Mouse (Mus musculus) frontal cortex, postnatal 14 days (tissue): ENCODE measurements around the gene Nhsl1.
"Not testable (repeated sequence)": the region's sequence is repeated elsewhere in the genome, so short reads cannot be mapped to it uniquely, and the experiment has no call there.

Experiments used
- DNase-seq, 2 experiments: peaks; one replicate each; pipeline ENCODE4 v3.0.0; 2022; ENCODE audit warnings: low spot score in 2 of 2

The Nhsl1 gene

DNA sequence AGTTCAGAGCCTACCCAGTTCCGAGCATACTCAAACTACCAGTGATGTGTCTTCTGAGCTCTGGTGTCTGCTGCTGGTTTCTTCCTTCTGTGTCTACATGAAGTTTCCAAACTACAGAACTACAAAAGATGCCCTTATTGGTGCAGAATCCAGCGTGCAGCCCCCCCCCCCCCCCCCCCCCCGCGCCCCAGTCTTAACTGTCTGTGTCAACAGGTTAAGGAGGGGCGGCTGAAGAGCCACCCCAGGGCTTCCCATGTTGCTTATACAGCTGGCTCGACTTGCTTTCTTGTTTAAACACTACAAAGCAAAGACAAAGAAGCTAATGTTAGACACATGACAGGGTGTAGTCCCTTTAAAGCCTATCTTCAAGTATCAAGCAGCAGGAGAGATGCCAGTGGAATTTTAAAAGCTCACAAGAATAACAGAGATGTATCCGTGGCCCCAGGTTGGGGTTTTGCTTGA lies 127.6 kb downstream of the Nhsl1 start:
- no peak for DNase-seq

DNA sequence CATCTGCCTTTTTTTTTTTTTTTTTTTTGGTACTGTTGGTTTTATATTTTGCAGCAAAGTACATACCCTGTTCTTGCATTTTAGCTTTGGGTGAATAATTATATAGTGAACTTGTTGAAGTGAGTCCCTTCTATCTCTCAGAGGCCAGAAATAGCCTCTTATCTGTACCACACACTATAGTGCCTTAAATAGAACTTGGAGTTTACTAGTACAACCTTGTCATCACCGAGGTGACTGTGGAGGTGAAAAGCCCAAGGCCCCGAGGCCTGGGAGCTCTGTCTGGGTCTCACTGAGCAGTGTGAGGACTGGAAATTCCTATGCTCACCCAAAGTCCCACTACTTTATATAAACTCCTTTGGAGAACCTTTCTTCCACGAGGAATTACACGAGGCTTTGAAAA lies 128.5 kb downstream of the Nhsl1 start:
- no peak for DNase-seq

GRCm38 (mm10) chr10:18448896-18449295 lies 130.1 kb downstream of the Nhsl1 start:
- not testable (repeated sequence) for DNase-seq

GRCm38 (mm10) chr10:18453380-18453779 lies 134.6 kb downstream of the Nhsl1 start:
- peak; percentile 74 to 77 for DNase-seq

DNA sequence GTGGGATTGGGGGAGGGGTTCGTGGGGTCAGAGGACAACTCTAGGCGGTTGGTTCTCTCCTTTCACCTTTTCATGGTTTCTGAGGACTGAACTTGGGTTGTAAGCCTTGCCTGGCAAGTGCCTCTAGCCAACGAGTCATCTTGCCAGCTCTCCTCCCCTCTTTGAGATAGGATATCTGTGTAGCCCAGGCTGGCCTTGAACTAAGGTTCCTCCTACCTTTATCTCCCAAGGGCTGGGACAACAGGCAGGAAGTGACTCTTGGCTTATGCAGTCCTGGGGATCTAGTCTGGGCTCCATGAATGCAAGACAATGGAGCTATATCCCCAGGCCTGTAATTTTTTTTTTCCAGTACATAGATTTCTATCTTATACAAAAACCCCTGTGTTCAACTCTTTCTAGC lies 135.4 kb downstream of the Nhsl1 start:
- DNase-seq = no peak

- DNase-seq = no peak
These were observed 136.6 kb downstream of the Nhsl1 start for GRCm38 (mm10) chr10:18455301-18455920.

DNA sequence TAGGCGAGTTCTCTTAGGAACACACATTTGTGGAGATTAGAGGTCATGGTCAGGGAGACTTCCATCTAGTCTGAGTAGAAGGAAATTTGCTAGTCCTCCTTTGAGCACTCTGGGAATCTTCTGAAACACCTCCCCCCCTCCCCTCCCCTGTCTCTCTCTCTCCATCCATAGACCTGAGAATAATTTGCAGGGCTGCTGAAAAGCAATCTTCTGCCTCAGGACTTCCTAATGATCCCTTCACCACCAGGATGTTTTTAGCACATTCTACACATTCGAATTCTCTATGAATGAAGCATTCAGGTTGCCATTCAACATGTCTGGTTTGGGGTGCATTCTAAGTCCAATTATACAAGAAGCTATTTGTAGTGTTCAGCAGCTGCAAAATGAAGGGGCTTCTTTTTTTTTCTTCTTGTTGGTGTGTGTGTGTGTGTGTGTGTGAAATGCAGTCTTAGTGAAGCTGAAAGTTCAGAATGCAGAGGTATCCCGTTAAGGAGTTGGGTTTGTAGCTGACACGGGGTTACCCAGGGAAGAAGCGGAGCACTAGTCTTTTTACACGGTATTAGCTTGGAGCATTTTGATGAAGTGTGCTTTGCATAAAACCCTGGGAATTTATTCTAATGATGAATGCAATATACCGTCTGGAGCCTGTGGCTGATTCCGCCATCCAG lies 139.2 kb downstream of the Nhsl1 start:
- no peak for DNase-seq

GRCm38 (mm10) chr10:18461336-18461735 lies 142.6 kb downstream of the Nhsl1 start:
- DNase-seq = no peak

DNA sequence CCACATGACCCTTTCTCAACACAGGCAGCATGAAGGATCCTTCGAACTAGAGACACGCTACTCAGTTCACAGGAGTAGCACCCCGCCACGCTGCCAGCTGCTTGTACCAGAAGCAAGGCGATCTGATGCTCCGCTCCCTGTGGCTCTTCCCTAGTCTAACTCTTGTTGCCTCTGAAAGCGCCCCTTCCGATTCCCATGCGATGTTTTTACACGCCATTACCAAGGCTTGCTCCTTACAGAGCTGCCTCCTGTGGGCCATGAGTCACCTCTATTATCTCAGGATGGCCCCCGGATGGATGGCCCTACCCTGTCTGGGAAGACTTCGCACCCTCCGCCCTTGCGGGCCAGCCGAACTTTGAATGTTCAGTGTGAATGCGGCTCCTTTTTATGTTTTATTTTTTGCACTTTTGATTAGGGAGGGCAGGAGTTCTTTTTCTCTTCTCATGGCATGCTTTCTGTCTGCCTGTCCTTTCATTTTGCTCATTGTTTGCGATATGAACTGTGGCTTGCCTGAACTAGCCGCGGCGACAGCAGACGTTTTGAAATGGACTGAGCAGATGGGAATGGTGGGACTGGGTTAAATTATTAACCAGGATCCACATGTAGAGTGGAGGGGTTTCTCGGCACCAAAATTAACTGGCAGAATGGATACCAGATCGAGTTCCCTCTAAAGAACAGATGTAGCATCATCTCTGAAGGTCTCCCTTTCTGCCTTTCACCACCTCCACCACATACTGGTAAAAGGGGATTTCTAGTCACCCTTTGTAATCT lies 144.5 kb downstream of the Nhsl1 start:
- DNase-seq = no peak

DNA sequence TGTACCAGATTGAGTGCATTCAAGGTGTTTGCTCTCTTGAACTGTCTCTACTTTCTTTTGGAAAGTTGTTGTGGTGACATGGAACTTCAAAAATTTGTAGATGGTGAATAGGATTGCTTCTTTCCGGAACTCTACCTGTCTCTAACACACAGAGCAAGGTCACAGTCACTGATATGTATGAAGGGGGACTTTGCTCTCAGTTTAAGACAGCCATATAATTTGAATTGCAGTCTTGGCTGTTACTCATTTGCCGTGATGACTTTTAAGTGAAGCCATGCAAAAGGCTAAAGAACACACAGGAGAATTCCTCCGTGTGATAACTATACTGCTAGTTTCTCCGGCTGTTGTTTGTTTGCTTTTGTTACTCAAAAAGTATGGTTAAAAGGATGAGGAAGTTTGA lies 149.6 kb downstream of the Nhsl1 start:
- no peak for DNase-seq

GRCm38 (mm10) chr10:18469279-18470135 lies 150.7 kb downstream of the Nhsl1 start:
- DNase-seq = no peak

GRCm38 (mm10) chr10:18470351-18471060 lies 151.7 kb downstream of the Nhsl1 start:
- no peak for DNase-seq

- no peak for DNase-seq
These were observed 152.9 kb downstream of the Nhsl1 start for GRCm38 (mm10) chr10:18471648-18472047.

DNA sequence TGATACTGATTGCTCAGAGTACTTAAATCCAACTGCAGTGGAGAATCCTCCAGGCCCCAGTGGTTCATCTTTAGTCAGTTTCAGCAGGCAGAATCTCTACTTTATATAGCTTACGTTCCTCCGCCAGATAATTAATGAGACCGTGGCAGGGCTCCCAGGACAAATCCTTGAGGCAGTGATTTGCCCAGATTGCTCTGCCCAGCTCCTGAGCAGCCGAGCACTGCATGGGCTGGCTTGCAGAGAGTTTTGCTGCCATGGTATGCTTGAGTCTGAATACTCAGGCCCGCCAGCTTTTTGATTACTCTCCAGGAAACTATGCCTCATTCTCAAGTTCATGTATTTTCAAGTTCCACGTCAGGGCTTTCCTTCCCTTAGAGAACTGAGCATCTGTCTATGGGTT lies 156.3 kb downstream of the Nhsl1 start:
- DNase-seq = no peak

DNA sequence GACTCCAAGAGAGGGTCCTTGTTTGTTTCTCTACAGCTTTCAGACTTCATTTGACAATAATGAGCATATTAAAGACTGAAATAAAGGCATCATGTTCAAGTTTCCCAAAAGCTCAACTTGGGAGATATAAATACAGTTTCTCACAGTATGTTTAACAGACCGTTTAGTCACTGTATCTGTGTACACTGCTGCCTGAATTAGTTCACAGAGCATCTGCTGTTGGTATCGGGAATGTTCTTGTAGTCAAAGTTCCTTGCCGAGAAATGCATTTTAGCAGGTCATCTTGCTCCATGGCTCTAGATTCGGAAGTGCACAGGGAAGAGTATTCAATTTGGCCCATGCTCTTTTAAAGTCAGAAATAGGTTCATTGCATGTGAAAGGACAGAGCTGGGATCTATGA lies 159.5 kb downstream of the Nhsl1 start:
- DNase-seq = no peak

- no peak for DNase-seq
These were observed 160.5 kb downstream of the Nhsl1 start for GRCm38 (mm10) chr10:18479285-18479684.

GRCm38 (mm10) chr10:18480836-18481235 lies 162.1 kb downstream of the Nhsl1 start:
- no peak for DNase-seq

DNA sequence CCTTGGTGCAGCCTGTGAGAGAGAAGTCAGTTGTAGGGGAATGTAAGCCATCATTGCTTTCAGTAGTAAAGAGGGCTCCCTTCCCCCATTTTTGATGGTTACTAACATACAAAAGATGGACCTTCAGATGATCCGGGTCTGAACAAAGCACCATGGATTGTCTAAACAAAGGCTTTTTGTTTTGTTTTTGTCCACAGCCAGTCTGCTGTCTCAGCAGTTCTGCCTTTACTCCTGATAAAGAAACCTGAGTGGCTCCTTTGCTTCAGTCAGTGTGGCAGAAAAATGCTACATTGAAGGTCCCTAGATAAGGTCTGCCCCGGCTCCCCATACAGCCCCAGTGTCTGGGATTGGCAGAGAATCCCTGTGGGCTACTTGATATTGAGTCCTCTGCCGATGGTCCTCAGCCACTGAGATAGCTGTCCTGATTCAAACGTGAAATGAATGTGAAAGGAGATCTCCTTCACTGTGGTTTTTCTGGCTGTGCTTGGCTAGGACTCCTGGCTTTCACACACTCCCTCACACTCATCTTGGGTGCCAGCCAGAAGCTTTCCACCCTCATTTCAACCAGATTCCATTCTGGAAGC lies 163.9 kb downstream of the Nhsl1 start:
- peak in 1 of 2 experiments; percentile 39 for DNase-seq

- DNase-seq = no peak
These were observed 164.9 kb downstream of the Nhsl1 start for GRCm38 (mm10) chr10:18483658-18484057.

GRCm38 (mm10) chr10:18484731-18485130 lies 165.9 kb downstream of the Nhsl1 start:
- no peak for DNase-seq
